Mouse (Mus musculus) liver, adult 2 months (tissue): ENCODE measurements around the gene Dbi. TPM values are rescaled to one million over a fixed set of nuclear protein-coding genes. Genes with fewer than 3 reads are reported as not detected.

Experiments
- DNase-seq: peaks from one replicate; pipeline ENCODE4 v3.0.0-alpha.2; 2011; ENCODE audit warnings: low read depth, low spot score; ENCODE audit errors: extremely low read depth
- H3K27ac ChIP-seq: fragments of 200-500 bp; replicated peaks from 2 replicates; pipeline ENCODE4 v1.5.1; 2012; ENCODE audit warnings: low read depth, mild to moderate bottlenecking, control low read depth, inconsistent platforms, low read length; ENCODE audit not compliant: insufficient read depth
- H3K27me3 ChIP-seq: fragments of 200-500 bp; 2 replicates; pipeline ENCODE4 v1.6.1; 2012; ENCODE audit warnings: mild to moderate bottlenecking, moderate library complexity, low read length, inconsistent platforms; ENCODE audit not compliant: control insufficient read depth, insufficient read depth
- H3K36me3 ChIP-seq: fragments of 200-500 bp; 2 replicates; pipeline ENCODE4 v1.6.1; 2012; ENCODE audit warnings: low read length, inconsistent platforms; ENCODE audit not compliant: control insufficient read depth, insufficient read depth
- H3K4me1 ChIP-seq: fragments of 200-500 bp; 2 replicates; pipeline ENCODE4 v1.6.1; 2011; ENCODE audit warnings: low read length; ENCODE audit not compliant: control insufficient read depth, insufficient read depth
- H3K4me3 ChIP-seq: fragments of 200-500 bp; 2 replicates; pipeline ENCODE4 v1.5.1; 2011; ENCODE audit warnings: low read depth, mild to moderate bottlenecking, control low read depth, low read length, moderate library complexity; ENCODE audit not compliant: insufficient read depth
- H3K79me2 ChIP-seq: fragments of 200-500 bp; 2 replicates; pipeline ENCODE4 v1.6.1; 2012; ENCODE audit warnings: inconsistent platforms, mild to moderate bottlenecking, low read length, moderate library complexity; ENCODE audit not compliant: control insufficient read depth, insufficient read depth
- H3K9ac ChIP-seq: fragments of 200-500 bp; 2 replicates; pipeline ENCODE4 v1.6.1; 2012; ENCODE audit warnings: low read depth, mild to moderate bottlenecking, control low read depth, inconsistent platforms, low read length
- CTCF ChIP-seq: fragments of 200-500 bp; IDR thresholded peaks from 2 replicates; pipeline ENCODE4 v1.5.1; 2011; ENCODE audit warnings: low read depth, low read length, control low read depth
- POLR2A ChIP-seq: fragments of 200-500 bp; IDR thresholded peaks from 2 replicates; pipeline ENCODE4 v1.6.1; 2011; ENCODE audit warnings: low read length, control low read depth; ENCODE audit not compliant: insufficient read depth; ENCODE audit errors: extremely low read depth
- WGBS: fragments of 180-500 bp; shearing (Covaris S2); methylation state at CpG from one replicate; pipeline ENCODE4 v1.1.7; 2018; 5-methylcytosine and 5-hydroxymethylcytosine counted together
- polyA plus RNA-seq: library from polyadenylated mRNA; depleted of rRNA; stranded (reverse); fragments of >200 nt; gene quantifications from 2 replicates; pipeline ENCODE4 v1.2.3, GENCODE M21; 2012; rRNA removed
- total RNA-seq: library from RNA; depleted of rRNA; stranded (reverse); fragments of >200 nt; gene quantifications from 2 replicates; pipeline ENCODE4 v1.2.3, GENCODE M21; 2014; rRNA removed

Dbi gene
- total RNA-seq (1,543 and 1,850 TPM in 2 replicates), polyA plus RNA-seq (1,631 and 1,632 TPM in 2 replicates)

DNA sequence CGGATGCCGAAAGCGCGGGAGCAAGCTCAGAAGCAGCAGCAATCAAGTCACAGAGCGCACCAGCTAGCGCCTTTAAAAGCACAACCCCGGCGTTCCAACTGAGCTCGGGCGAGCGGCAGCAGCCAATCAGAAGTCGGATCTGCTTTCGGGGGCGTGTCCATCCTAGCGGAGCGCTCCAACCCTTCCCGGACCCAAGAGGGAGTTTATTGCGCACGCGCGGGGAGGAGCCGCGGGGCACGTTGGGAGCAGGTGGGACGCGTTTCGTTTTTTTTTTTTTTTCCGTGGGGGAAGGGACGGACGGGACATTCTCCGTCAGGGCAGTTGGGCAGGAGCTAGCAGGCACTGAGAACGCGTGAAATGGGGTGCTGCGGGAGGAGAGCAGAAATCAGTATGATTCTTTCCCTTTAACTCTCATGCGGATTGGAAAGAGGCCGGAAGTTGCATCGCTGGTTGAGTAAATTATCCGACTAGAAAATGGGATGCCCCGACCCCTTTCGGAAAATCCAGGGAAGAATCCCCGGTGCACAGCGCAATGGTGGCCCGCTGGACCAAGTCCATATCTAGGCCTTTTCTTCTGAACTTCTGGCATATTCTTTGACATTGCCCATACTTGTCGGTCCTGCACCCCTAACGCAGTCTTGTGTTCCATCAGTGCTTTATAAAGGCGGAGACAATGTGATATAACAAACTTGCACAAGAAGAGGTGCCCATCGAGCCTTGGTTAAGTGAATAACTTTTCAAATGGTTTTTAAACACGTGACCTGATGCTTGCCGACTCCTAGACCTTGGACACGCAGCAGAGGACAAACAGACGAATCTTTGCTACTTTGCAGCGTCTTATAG lies at the start of gene Dbi, which contains the start of gene 3110009E18Rik:
Gene Dbi (minus strand): TSS at position 110 of the 843 bp plus-strand sequence.
Gene 3110009E18Rik (plus strand): TSS at position 219 of the 843 bp plus-strand sequence.
- no peaks in the 10 kb centered on the region for H3K27me3 ChIP-seq
- DNase-seq, result peak; percentile 94
- H3K4me1 ChIP-seq, result peaks cover 18% of the 10 kb centered on the region
- peaks cover 19% of the 10 kb centered on the region for H3K36me3 ChIP-seq
- TF ChIP-seq POLR2A (peak; percentile 98), CTCF (no peak)
- peak within 1 kb of the TSS; percentile 76 for H3K4me3 ChIP-seq
- WGBS, result under 1% methylated on average over 52 of the region's 52 CpGs
- H3K9ac ChIP-seq, result peak within 1 kb of the TSS; percentile 82
- peaks cover 13% of the 10 kb centered on the region; the same call in 1 of the 2 replicates for H3K79me2 ChIP-seq
- peak within 1 kb of the TSS; percentile 92 for H3K27ac ChIP-seq

DNA sequence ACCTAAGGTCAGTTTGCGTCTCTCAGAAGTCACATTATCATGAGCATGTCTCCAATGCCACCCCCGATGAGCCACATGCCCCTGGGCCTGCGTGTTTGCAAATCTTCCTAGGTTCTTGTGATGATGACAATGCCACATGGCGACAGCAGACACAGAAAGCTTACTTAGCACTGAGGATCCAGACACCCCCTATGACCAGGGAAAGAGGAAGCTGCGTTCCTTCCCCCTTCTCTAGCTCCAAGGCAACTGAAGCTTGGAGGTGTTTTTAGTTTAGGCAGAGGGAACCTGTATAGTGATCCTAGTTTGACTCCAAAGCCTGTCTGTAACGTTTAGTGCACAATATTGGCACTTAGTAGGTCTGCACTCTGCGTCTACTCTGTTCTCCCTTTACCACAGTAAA lies 49.4 kb upstream of the Dbi start:
- no peaks in the 10 kb centered on the region for H3K79me2 ChIP-seq
- H3K36me3 ChIP-seq, result no peaks in the 10 kb centered on the region
- no peak for DNase-seq
- no peak for TF ChIP-seq POLR2A
- TF ChIP-seq CTCF, result no peak
- H3K4me1 ChIP-seq, result no peaks in the 10 kb centered on the region
- WGBS, result 85% methylated on average over 7 of the region's 7 CpGs
- no peak overlapping the region for H3K27ac ChIP-seq
- H3K27me3 ChIP-seq, result no peaks in the 10 kb centered on the region
- H3K9ac ChIP-seq, result no peak overlapping the region
- no peak overlapping the region for H3K4me3 ChIP-seq

DNA sequence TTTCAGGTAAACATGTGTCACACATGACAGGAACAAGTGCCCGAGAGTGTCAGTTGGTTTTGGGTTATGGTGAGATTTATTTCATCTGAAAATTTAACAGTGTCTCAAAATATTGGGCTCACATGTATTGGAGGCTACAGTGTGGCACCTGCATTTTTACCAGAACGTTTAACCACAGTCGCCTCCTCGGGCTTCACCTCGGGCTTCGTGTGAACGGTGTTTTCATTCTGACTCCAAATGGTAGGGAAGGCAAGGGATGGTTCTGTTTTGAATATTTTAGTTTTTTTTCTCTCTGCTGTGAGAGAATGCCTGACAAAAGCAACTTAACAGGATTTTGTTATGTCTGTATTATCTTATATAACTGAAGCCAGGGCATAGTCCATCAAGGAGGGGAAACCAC lies 47.8 kb upstream of the Dbi start:
- no peak for DNase-seq
- Histone ChIP-seq H3K36me3 (no peaks in the 10 kb centered on the region), H3K27ac (no peak overlapping the region), H3K9ac (no peak overlapping the region), H3K79me2 (no peaks in the 10 kb centered on the region), H3K4me1 (no peaks in the 10 kb centered on the region), H3K27me3 (no peaks in the 10 kb centered on the region), H3K4me3 (no peak overlapping the region)
- no peak for TF ChIP-seq POLR2A
- TF ChIP-seq CTCF, result no peak
- WGBS, result 91% methylated on average over 7 of the region's 7 CpGs

DNA sequence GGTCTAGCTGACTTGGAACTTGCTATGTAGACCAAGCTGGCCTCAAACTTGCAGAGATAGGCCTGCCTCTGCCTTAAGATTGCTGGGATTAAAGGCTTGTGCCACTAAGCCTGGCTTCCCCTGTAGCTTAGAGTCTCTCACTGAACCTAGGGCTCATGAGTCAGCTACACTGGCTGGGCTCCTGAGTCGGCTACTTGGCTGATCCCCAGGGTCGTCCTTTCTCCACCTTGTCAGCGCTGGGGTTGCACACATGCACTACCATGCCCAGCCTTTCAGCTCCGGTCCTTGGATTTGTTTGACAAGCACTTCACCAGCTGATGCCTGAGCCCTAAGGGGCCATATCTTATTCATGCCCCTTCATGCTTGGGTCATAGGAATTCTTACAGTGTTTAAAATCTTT lies 47.1 kb upstream of the Dbi start:
- Histone ChIP-seq H3K27me3 (no peaks in the 10 kb centered on the region), H3K79me2 (no peaks in the 10 kb centered on the region), H3K4me1 (no peaks in the 10 kb centered on the region), H3K4me3 (no peak overlapping the region), H3K27ac (no peak overlapping the region), H3K36me3 (no peaks in the 10 kb centered on the region), H3K9ac (no peak overlapping the region)
- no peak for DNase-seq
- 83% methylated on average over 4 of the region's 4 CpGs for WGBS
- no peak for TF ChIP-seq POLR2A
- TF ChIP-seq CTCF, result no peak

DNA sequence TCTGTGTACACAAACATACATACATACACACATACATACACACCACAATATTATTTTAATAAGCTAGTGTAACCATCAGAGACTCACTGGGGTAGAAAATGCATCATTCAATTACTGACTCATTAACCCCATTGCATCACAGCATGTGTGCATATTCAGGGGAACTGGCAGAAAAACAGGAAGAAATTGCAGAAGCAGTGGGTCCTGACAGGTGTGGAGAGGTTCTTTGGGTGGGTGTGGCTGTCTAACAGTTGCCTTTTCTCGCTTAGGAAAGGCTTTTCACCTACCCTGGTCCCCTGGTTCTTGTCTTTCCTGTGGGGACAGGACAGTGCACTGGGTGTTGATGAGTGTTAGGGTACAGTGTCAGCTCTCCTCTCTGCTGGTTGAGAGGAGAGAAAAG lies 41.7 kb upstream of the Dbi start:
- no peaks in the 10 kb centered on the region for H3K4me1 ChIP-seq
- H3K27ac ChIP-seq, result no peak overlapping the region
- no peaks in the 10 kb centered on the region for H3K27me3 ChIP-seq
- no peak for TF ChIP-seq CTCF
- TF ChIP-seq POLR2A, result no peak
- H3K9ac ChIP-seq, result no peak overlapping the region
- no peak overlapping the region for H3K4me3 ChIP-seq
- no peaks in the 10 kb centered on the region for H3K36me3 ChIP-seq
- no peaks in the 10 kb centered on the region for H3K79me2 ChIP-seq
- 73% methylated on average over 1 of the region's 1 CpGs for WGBS
- DNase-seq, result no peak

DNA sequence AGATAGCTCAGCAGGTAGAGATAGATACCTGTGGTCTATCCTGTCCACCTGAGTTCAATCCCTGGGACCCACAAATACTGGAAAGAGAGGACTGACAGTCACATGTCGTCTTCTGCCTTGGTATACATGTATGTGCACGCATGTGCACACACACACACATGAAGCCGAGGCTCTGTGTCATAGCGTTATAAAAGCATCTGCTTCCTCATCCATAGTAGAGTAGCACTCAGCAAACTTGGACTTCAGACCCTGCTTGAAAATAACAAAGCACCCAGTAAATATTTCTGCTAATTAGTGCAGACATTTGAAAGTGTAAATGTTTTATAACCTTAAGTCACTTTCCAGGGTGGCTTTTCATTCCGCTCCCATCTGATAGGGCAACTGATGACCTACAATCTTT lies 40.6 kb upstream of the Dbi start:
- Histone ChIP-seq H3K27me3 (no peaks in the 10 kb centered on the region), H3K79me2 (no peaks in the 10 kb centered on the region), H3K9ac (no peak overlapping the region), H3K27ac (no peak overlapping the region), H3K4me1 (no peaks in the 10 kb centered on the region), H3K36me3 (no peaks in the 10 kb centered on the region), H3K4me3 (no peak overlapping the region)
- peak; percentile 34 for DNase-seq
- 79% methylated on average over 5 of the region's 5 CpGs for WGBS
- TF ChIP-seq POLR2A (no peak), CTCF (no peak)
